Mouse (Mus musculus) layer of hippocampus, postnatal 36 days (tissue): ENCODE results near the gene Camk2b. TPM values are rescaled to one million over a fixed set of nuclear protein-coding genes. Genes with fewer than 3 reads are reported as not detected.
"Not testable (repeated sequence)": the region's sequence is repeated elsewhere in the genome, so short reads cannot be mapped to it uniquely, and the experiment has no call there.

Experiments
- DNase-seq, 2 experiments: peaks; one replicate each; pipeline ENCODE4 v3.0.0; 2022
- total RNA-seq, 2 experiments: library from RNA; stranded (reverse); gene quantifications; 2 replicates each; pipeline ENCODE4 v1.2.3; 2021

Gene Camk2b
- total RNA-seq, 2 experiments from 2014 or later, result 1,105 to 1,153 TPM

- DNase-seq, result no peak
These were observed 52.8 kb downstream of the Camk2b start for GRCm38 (mm10) chr11:6013359-6013758.

GRCm38 (mm10) chr11:6011879-6012278 lies 54.3 kb downstream of the Camk2b start:
- DNase-seq, result no peak

- DNase-seq, result not testable (repeated sequence)
These were observed 55.2 kb downstream of the Camk2b start for GRCm38 (mm10) chr11:6010751-6011482.

GRCm38 (mm10) chr11:6007779-6008128 lies 58.4 kb downstream of the Camk2b start:
- not testable (repeated sequence) for DNase-seq

GRCm38 (mm10) chr11:6007010-6007778 lies 59.0 kb downstream of the Camk2b start:
- DNase-seq, result not testable (repeated sequence)

GRCm38 (mm10) chr11:6006351-6007009 lies 59.7 kb downstream of the Camk2b start:
- not testable (repeated sequence) for DNase-seq

- DNase-seq, result not testable (repeated sequence)
These were observed 60.7 kb downstream of the Camk2b start for GRCm38 (mm10) chr11:6005374-6006043.

GRCm38 (mm10) chr11:6003046-6003639 lies 63.0 kb downstream of the Camk2b start:
- no peak for DNase-seq

GRCm38 (mm10) chr11:6001981-6002649 lies 64.0 kb downstream of the Camk2b start:
- DNase-seq, result no peak

GRCm38 (mm10) chr11:6000961-6001682 lies 65.0 kb downstream of the Camk2b start:
- no peak for DNase-seq

- DNase-seq, result peak; percentile 74 to 83
These were observed 66.1 kb downstream of the Camk2b start for GRCm38 (mm10) chr11:5999832-6000771.

GRCm38 (mm10) chr11:5998472-5998871 lies 67.7 kb downstream of the Camk2b start:
- no peak for DNase-seq

GRCm38 (mm10) chr11:5995989-5996388 lies 70.2 kb downstream of the Camk2b start:
- DNase-seq, result peak; percentile 69 to 71

GRCm38 (mm10) chr11:5994880-5995279 lies 71.3 kb downstream of the Camk2b start:
- no peak for DNase-seq

- no peak for DNase-seq
These were observed 72.0 kb downstream of the Camk2b start for GRCm38 (mm10) chr11:5994212-5994611.

GRCm38 (mm10) chr11:5990910-5991309 lies 75.3 kb downstream of the Camk2b start:
- no peak for DNase-seq

GRCm38 (mm10) chr11:5989954-5990593 lies 76.1 kb downstream of the Camk2b start:
- DNase-seq, result no peak

- DNase-seq, result no peak
These were observed 78.0 kb downstream of the Camk2b start for GRCm38 (mm10) chr11:5988126-5988525.

- DNase-seq, result no peak
These were observed 82.5 kb downstream of the Camk2b start for GRCm38 (mm10) chr11:5983629-5984028.
